Mouse (Mus musculus) neutrophil, adult 5-6 weeks (primary cell): ENCODE measurements around the gene Tnip3. TPM values are rescaled to one million over a fixed set of nuclear protein-coding genes. Genes with fewer than 3 reads are reported as not detected.

Experiments
- ATAC-seq: fragments of 151-379, 151-347 bp; 2 replicates; pipeline ENCODE4 v1.8.0; 2017; ENCODE audit warnings: mild to moderate bottlenecking, moderate TSS enrichment; ENCODE audit not compliant: insufficient number of reproducible peaks, poor library complexity, low FRiP score, severe bottlenecking; ENCODE audit errors: extremely low read depth
- total RNA-seq: library from RNA; stranded (forward); fragments of 200-1000 nt; gene quantifications from 2 replicates; pipeline ENCODE4 v1.2.3, GENCODE M21; 2017

Gene Tnip3
- 1.0 and 1.2 TPM in 2 replicates for total RNA-seq

GRCm38 (mm10) chr6:65525192-65525591, at the start of gene Tnip3:
Tnip3 (plus strand) TSS chr6:65525313.
- peak; percentile 30; the same call in 1 of the 2 replicates for ATAC-seq

GRCm38 (mm10) chr6:65498786-65499185, 26.3 kb upstream of the Tnip3 start:
- no peak for ATAC-seq

- peak; percentile 92 for ATAC-seq
These were observed 15.0 kb upstream of the Tnip3 start for GRCm38 (mm10) chr6:65510051-65510669.

- no peak for ATAC-seq
These were observed 11.3 kb upstream of the Tnip3 start for GRCm38 (mm10) chr6:65513813-65514212.

- ATAC-seq: no peak
These were observed 8.4 kb upstream of the Tnip3 start for GRCm38 (mm10) chr6:65516759-65517158.

GRCm38 (mm10) chr6:65520821-65521220, 4.3 kb upstream of the Tnip3 start:
- no peak for ATAC-seq

GRCm38 (mm10) chr6:65527892-65528291, 2.8 kb downstream of the Tnip3 start:
- ATAC-seq: peak; percentile 63; the same call in 1 of the 2 replicates

GRCm38 (mm10) chr6:65531232-65531848, 6.2 kb downstream of the Tnip3 start:
- no peak for ATAC-seq

GRCm38 (mm10) chr6:65533687-65534086, 8.6 kb downstream of the Tnip3 start:
- no peak for ATAC-seq

- ATAC-seq: no peak
These were observed 12.3 kb downstream of the Tnip3 start for GRCm38 (mm10) chr6:65537327-65537884.

- no peak for ATAC-seq
These were observed 13.0 kb downstream of the Tnip3 start for GRCm38 (mm10) chr6:65538022-65538652.

GRCm38 (mm10) chr6:65538921-65539320, 13.8 kb downstream of the Tnip3 start:
- ATAC-seq: no peak

GRCm38 (mm10) chr6:65540138-65540537, 15.0 kb downstream of the Tnip3 start:
- ATAC-seq: no peak

GRCm38 (mm10) chr6:65541094-65541493, 16.0 kb downstream of the Tnip3 start:
- ATAC-seq: no peak

- ATAC-seq: no peak
These were observed 17.3 kb downstream of the Tnip3 start for GRCm38 (mm10) chr6:65542391-65542790.

- no peak for ATAC-seq
These were observed 17.8 kb downstream of the Tnip3 start for GRCm38 (mm10) chr6:65542913-65543312.

- ATAC-seq: no peak
These were observed 39.0 kb downstream of the Tnip3 start for GRCm38 (mm10) chr6:65563887-65564656.

GRCm38 (mm10) chr6:65564657-65565039, 39.5 kb downstream of the Tnip3 start:
- ATAC-seq: no peak

GRCm38 (mm10) chr6:65569741-65570140, 44.6 kb downstream of the Tnip3 start:
- ATAC-seq: peak; percentile 79; the same call in 1 of the 2 replicates
